Mouse (Mus musculus) forebrain, postnatal 0 days (tissue): ENCODE data around the gene Car12. TPM values are rescaled to one million over a fixed set of nuclear protein-coding genes. Genes with fewer than 3 reads are reported as not detected.

Experiments used
- ATAC-seq: fragments of 200-750 bp; cut with Nextera tagmentation; 2 replicates; pipeline ENCODE4 v1.8.0; 2017; ENCODE audit warnings: mild to moderate bottlenecking, moderate library complexity
- DNase-seq: peaks from one replicate; pipeline ENCODE4 v3.0.0-alpha.2; 2015
- H3K27ac ChIP-seq: fragments of 300-500 bp; sonication (generic); 2 replicates; pipeline ENCODE4 v1.5.1; 2014; ENCODE audit warnings: low read depth, mild to moderate bottlenecking, antibody characterized with exemption, low read length, moderate library complexity, mixed read lengths
- H3K27me3 ChIP-seq: fragments of 300-500 bp; sonication (generic); 2 replicates; pipeline ENCODE4 v1.6.1; 2014; ENCODE audit warnings: mild to moderate bottlenecking, low read length, mixed read lengths; ENCODE audit not compliant: insufficient read depth
- H3K36me3 ChIP-seq: fragments of 300-500 bp; sonication (generic); 2 replicates; pipeline ENCODE4 v1.6.1; 2014; ENCODE audit warnings: mild to moderate bottlenecking, moderate library complexity; ENCODE audit not compliant: insufficient read depth
- H3K4me1 ChIP-seq: fragments of 300-500 bp; sonication (generic); 2 replicates; pipeline ENCODE4 v1.6.1; 2014; ENCODE audit warnings: antibody characterized with exemption; ENCODE audit not compliant: insufficient read depth
- H3K4me2 ChIP-seq: fragments of 300-500 bp; sonication (generic); 2 replicates; pipeline ENCODE4 v1.6.1; 2014; ENCODE audit warnings: low read depth, mild to moderate bottlenecking, moderate library complexity
- H3K4me3 ChIP-seq: fragments of 300-500 bp; sonication (generic); 2 replicates; pipeline ENCODE4 v1.5.1; 2014; ENCODE audit warnings: low read depth, low read length, mixed read lengths
- H3K9ac ChIP-seq: fragments of 300-500 bp; sonication (generic); 2 replicates; pipeline ENCODE4 v1.6.1; 2014; ENCODE audit warnings: mild to moderate bottlenecking
- H3K9me3 ChIP-seq: fragments of 300-500 bp; sonication (generic); 2 replicates; pipeline ENCODE4 v1.6.1; 2016; ENCODE audit warnings: low read length
- CTCF ChIP-seq: sonication (generic); IDR thresholded peaks from 2 replicates; pipeline ENCODE4 v1.5.1; 2016; ENCODE audit warnings: antibody characterized with exemption, control low read depth, low read depth
- WGBS: fragments of 180-500 bp; shearing (Covaris S2); extraction: QIAGEN DNeasy Blood & Tissue Kit; methylation state at CpG from one replicate; pipeline ENCODE4 v1.1.7; 2014; 5-methylcytosine and 5-hydroxymethylcytosine counted together
- polyA plus RNA-seq: library from polyadenylated mRNA; unstranded; fragments of >200 nt; fragmentation: Nextera tagmentation; extraction: Ambion mirVana; gene quantifications from 2 replicates; pipeline ENCODE4 v1.2.1, GENCODE M21; 2015
- total RNA-seq: library from RNA; depleted of rRNA; stranded (reverse); fragments of >200 nt; gene quantifications from 2 replicates; pipeline ENCODE4 v1.2.3, GENCODE M21; 2014

The Car12 gene
- total and polyA plus RNA-seq, 2 experiments from 2014 or later, result 5.3 to 6.1 TPM

- Histone ChIP-seq H3K4me3 (no peak overlapping the region), H3K9me3 (no peaks in the 10 kb centered on the region), H3K9ac (no peak overlapping the region), H3K4me2 (no peak overlapping the region), H3K4me1 (no peaks in the 10 kb centered on the region), H3K36me3 (no peaks in the 10 kb centered on the region), H3K27ac (no peak overlapping the region), H3K27me3 (no peaks in the 10 kb centered on the region)
- ATAC-seq (no peak), DNase-seq (no peak)
- 90% methylated on average over 6 of the region's 6 CpGs for WGBS
- no peak for TF ChIP-seq CTCF
These were observed 21.1 kb downstream of the Car12 start for GRCm38 (mm10) chr9:66734568-66734967.

GRCm38 (mm10) chr9:66735122-66735521 lies 21.6 kb downstream of the Car12 start:
- Histone ChIP-seq H3K27ac (no peak overlapping the region), H3K4me2 (no peak overlapping the region), H3K4me3 (no peak overlapping the region), H3K4me1 (no peaks in the 10 kb centered on the region), H3K9ac (no peak overlapping the region), H3K27me3 (no peaks in the 10 kb centered on the region), H3K36me3 (no peaks in the 10 kb centered on the region), H3K9me3 (no peaks in the 10 kb centered on the region)
- 81% methylated on average over 2 of the region's 2 CpGs for WGBS
- ATAC-seq (no peak), DNase-seq (no peak)
- no peak for TF ChIP-seq CTCF

DNA sequence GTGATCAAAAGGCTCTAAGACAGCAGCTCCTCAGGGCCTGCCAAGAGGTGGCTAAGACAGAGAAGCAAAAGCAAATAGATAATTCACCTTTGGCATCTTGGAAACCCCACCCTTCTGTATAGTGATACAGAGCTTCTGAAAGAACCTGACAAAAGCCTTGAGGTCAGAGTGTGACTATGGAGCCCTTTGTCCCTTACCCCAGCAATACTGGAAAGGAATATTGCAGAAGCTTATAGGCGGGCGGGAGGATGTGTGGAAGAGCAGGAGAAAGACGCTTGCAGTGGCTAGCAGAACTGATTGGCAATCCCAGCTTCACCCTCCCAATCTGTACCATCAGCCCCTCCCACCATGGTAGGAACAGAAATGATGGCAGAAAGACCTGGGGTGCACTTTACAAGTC lies 22.5 kb downstream of the Car12 start:
- H3K4me3 ChIP-seq, result no peak overlapping the region
- no peak overlapping the region for H3K9ac ChIP-seq
- ATAC-seq, result no peak
- H3K9me3 ChIP-seq, result no peaks in the 10 kb centered on the region
- H3K36me3 ChIP-seq, result no peaks in the 10 kb centered on the region
- 79% methylated on average over 3 of the region's 3 CpGs for WGBS
- TF ChIP-seq CTCF, result no peak
- H3K4me1 ChIP-seq, result no peaks in the 10 kb centered on the region
- no peak overlapping the region for H3K4me2 ChIP-seq
- H3K27me3 ChIP-seq, result no peaks in the 10 kb centered on the region
- H3K27ac ChIP-seq, result no peak overlapping the region
- no peak for DNase-seq

- Histone ChIP-seq H3K36me3 (no peaks in the 10 kb centered on the region), H3K4me3 (no peak overlapping the region), H3K9ac (no peak overlapping the region), H3K27ac (no peak overlapping the region), H3K4me1 (no peaks in the 10 kb centered on the region), H3K4me2 (no peak overlapping the region), H3K27me3 (no peaks in the 10 kb centered on the region), H3K9me3 (no peaks in the 10 kb centered on the region)
- ATAC-seq (no peak), DNase-seq (no peak)
- 93% methylated on average over 2 of the region's 2 CpGs for WGBS
- TF ChIP-seq CTCF, result no peak
These were observed 23.1 kb downstream of the Car12 start for GRCm38 (mm10) chr9:66736551-66736950.

GRCm38 (mm10) chr9:66739516-66739915 lies 26.0 kb downstream of the Car12 start:
- Histone ChIP-seq H3K36me3 (no peaks in the 10 kb centered on the region), H3K4me1 (no peaks in the 10 kb centered on the region), H3K4me3 (no peak overlapping the region), H3K4me2 (no peak overlapping the region), H3K9me3 (no peaks in the 10 kb centered on the region), H3K27me3 (no peaks in the 10 kb centered on the region), H3K9ac (no peak overlapping the region), H3K27ac (no peak overlapping the region)
- no peak for ATAC-seq
- WGBS, result 89% methylated on average over 7 of the region's 7 CpGs
- no peak for TF ChIP-seq CTCF
- DNase-seq, result no peak

GRCm38 (mm10) chr9:66744531-66744930 lies 31.0 kb downstream of the Car12 start:
- DNase-seq (no peak), ATAC-seq (no peak)
- H3K36me3 ChIP-seq, result no peaks in the 10 kb centered on the region
- no peaks in the 10 kb centered on the region for H3K9me3 ChIP-seq
- H3K4me3 ChIP-seq, result no peak overlapping the region
- H3K4me1 ChIP-seq, result no peaks in the 10 kb centered on the region
- TF ChIP-seq CTCF, result no peak
- no peak overlapping the region for H3K9ac ChIP-seq
- no peak overlapping the region for H3K27ac ChIP-seq
- no peaks in the 10 kb centered on the region for H3K27me3 ChIP-seq
- H3K4me2 ChIP-seq, result no peak overlapping the region
- WGBS, result 81% methylated on average over 2 of the region's 2 CpGs

DNA sequence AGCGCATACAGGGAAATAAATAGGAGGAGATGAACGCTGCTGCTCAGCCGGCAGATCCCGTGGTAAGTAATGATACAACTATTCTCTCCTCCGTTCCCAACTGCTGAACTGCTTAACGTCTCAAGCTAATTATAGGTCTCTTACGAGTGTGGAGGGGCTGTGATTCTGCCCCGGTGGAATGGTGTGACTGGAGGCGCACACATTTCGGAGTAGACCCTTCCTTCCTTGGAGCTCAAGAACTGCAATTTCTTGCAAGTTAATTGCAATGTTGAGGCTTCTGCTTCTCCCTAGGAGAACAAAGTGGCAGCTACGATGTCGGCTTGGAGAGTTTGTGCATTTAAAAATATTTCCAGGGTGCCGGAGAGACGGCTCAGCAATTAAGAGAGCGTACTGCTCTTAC lies 34.9 kb downstream of the Car12 start:
- Histone ChIP-seq H3K27ac (peak overlapping the region; percentile 45; the same call in 1 of the 2 replicates), H3K4me3 (no peak overlapping the region), H3K36me3 (no peaks in the 10 kb centered on the region), H3K4me1 (no peaks in the 10 kb centered on the region), H3K9me3 (no peaks in the 10 kb centered on the region), H3K4me2 (peak overlapping the region; percentile 33), H3K9ac (no peak overlapping the region), H3K27me3 (no peaks in the 10 kb centered on the region)
- DNase-seq (peak; percentile 45), ATAC-seq (peak; percentile 87)
- no peak for TF ChIP-seq CTCF
- 64% methylated on average over 15 of the region's 15 CpGs for WGBS

GRCm38 (mm10) chr9:66752849-66753248 lies 39.4 kb downstream of the Car12 start:
- no peak overlapping the region for H3K4me2 ChIP-seq
- no peaks in the 10 kb centered on the region for H3K36me3 ChIP-seq
- 84% methylated on average over 6 of the region's 6 CpGs for WGBS
- H3K4me3 ChIP-seq, result no peak overlapping the region
- no peaks in the 10 kb centered on the region for H3K4me1 ChIP-seq
- H3K9ac ChIP-seq, result no peak overlapping the region
- H3K27ac ChIP-seq, result no peak overlapping the region
- H3K27me3 ChIP-seq, result no peaks in the 10 kb centered on the region
- ATAC-seq (peak; percentile 32; the same call in 1 of the 2 replicates), DNase-seq (no peak)
- no peaks in the 10 kb centered on the region for H3K9me3 ChIP-seq
- no peak for TF ChIP-seq CTCF
